Mouse (Mus musculus) myocyte (in vitro differentiated cells): ENCODE measurements at regions not wholly inside any gene's neighbourhood (a gene's known extent, or its start where the extent isn't known, plus 50 kb on each side); places are given as distances from the start of the nearest gene placed in this dataset.

ENCODE experiments used
- CEBPB ChIP-seq: IDR thresholded peaks from 2 replicates; pipeline ENCODE4 v1.6.1; 2011; ENCODE audit warnings: mild to moderate bottlenecking, moderate library complexity; ENCODE audit not compliant: poor library complexity, insufficient read depth, severe bottlenecking
- E2F4 ChIP-seq: IDR thresholded peaks from one replicate; pipeline ENCODE4 v1.6.1; 2011; ENCODE audit warnings: mild to moderate bottlenecking, control low read depth, moderate library complexity; ENCODE audit not compliant: insufficient read depth
- MYOD1 ChIP-seq, 3 experiments: IDR thresholded peaks; one replicate each; pipeline ENCODE4 v1.6.1; 2011; ENCODE audit warnings: control low read depth in 2 of 3, low read depth in 2 of 3, mild to moderate bottlenecking in 2 of 3, moderate library complexity in 1 of 3; ENCODE audit not compliant: insufficient read length in 2 of 3, control insufficient read depth in 1 of 3
- POLR2A ChIP-seq: IDR thresholded peaks from one replicate; pipeline ENCODE4 v1.6.1; 2011; ENCODE audit warnings: low read depth, mild to moderate bottlenecking, control low read depth, moderate library complexity; ENCODE audit not compliant: insufficient read length
- SRF ChIP-seq: IDR thresholded peaks from one replicate; pipeline ENCODE4 v1.6.1; 2011; ENCODE audit warnings: low read depth; ENCODE audit not compliant: control insufficient read depth, insufficient read length
- TCF3 ChIP-seq: IDR thresholded peaks from one replicate; pipeline ENCODE4 v1.6.1; 2011; ENCODE audit warnings: low read depth, control low read depth; ENCODE audit not compliant: insufficient read length
- USF1 ChIP-seq: IDR thresholded peaks from one replicate; pipeline ENCODE4 v1.6.1; 2011; ENCODE audit warnings: low read depth, mild to moderate bottlenecking, control low read depth, moderate library complexity

DNA sequence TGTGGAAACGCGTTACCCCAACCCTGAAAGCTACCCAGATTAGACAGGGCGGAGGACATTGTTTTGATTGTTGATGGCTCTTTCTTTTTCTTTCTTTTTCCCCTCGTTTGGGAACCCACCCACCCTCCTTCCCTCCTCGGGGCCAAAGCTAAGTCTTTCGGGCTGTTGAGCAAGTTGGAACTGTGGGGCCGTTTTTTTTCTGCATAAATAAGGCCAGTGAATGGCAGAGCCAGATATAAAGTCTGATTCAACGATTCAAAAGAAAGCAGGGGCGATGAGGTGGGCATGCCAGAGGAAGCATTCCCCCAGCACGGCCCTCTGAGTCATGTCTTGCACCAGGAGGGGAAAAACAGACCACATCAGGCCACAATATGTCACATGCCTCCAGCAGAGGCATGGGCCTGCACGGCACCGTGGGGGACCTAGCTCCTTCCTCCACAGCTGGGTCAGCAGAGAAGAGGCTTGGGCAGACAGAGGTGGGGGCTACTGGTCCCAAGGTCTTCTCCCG lies 80.2 kb upstream of the Zmiz1 start:
- TF ChIP-seq POLR2A = peak; percentile 67
- TF ChIP-seq USF1 = peak; percentile 68
- TF ChIP-seq SRF = no peak
- peak in 1 of 3 experiments; percentile 69 for TF ChIP-seq MYOD1 (IDR thresholded peaks at IDR 0.05; ENCODE audit: control insufficient read depth in 1 of 3, insufficient read length in 2 of 3, low read depth in 2 of 3)
- TF ChIP-seq E2F4 = no peak
- no peak for TF ChIP-seq TCF3
- TF ChIP-seq CEBPB = no peak
